1 mouse cellular context compared by ENCODE assay signal in the genomic region with DNA sequence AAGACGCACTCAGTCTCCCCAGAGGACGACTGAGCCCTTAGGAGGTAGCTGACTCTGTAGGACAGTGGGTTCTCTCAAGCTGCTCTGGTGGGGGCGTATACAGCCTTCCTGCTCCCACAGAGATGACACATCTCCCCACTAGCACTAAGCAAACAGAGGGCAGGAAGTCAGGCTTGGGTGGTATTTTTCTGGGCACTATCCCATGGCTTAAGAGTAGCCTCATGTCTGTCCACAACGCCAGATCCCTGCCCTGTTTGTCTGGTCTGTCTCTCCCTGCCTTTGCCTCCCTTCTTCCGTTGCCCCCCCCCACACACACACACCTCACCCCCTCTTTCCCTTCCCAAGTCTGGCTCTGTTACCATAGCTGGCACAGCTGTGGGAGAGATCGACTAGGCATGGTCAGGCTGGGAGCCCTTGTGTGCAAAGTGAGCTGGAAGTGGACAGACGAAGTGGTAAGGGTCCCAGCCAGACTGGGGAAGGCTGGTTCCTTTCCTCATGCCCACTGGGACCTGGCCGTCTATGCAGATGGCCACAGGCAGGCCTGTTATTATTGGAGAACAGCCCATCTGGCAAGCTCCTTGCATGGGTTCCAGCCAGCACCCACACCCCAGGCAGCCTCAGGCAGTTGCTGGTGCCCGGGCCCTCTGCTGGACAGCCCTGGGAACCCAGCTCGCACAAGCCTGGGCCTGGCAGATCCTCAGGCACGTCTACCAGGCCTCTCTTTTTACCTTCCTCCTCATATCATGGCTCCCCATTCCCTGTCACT.
TF ChIP-seq lines count a peak whose summit lies in the region.

No protein-coding gene starts in this region.

TF ChIP-seq in MEL, 35 proteins besides CTCF, POLR2A, EP300 and RAD21:
- TF ChIP-seq USF2 (IDR thresholded peaks at IDR 0.05; ENCODE audit: borderline replicate concordance in 1 of 2, insufficient read depth in 1 of 2, low read depth in 1 of 2, low read length in 2 of 2) (no peak), BHLHE40 (IDR thresholded peaks at IDR 0.05; ENCODE audit: borderline replicate concordance, low read depth, low read length) (no peak), ZNF384 (IDR thresholded peaks at IDR 0.05; ENCODE audit: low read depth, low read length) (no peak), CHD1 (IDR thresholded peaks at IDR 0.05; ENCODE audit: low read depth, low read length) (no peak), USF1 (IDR thresholded peaks at IDR 0.05; ENCODE audit: low read depth, low read length) (no peak), MAZ (IDR thresholded peaks at IDR 0.05; ENCODE audit: low read depth, low read length) (0 out of 2 replicates have a peak, but pooled peaks have one; percentile 0), RCOR1 (IDR thresholded peaks at IDR 0.05; ENCODE audit: low read depth, low read length) (no peak), SMC3 (IDR thresholded peaks at IDR 0.05; ENCODE audit: low read depth, low read length) (peak; percentile 36), UBTF (IDR thresholded peaks at IDR 0.05; ENCODE audit: borderline replicate concordance, insufficient read depth, low read depth, low read length) (peak; percentile 76; the same call in 1 of the 2 replicates)
TF ChIP-seq in MEL: peak in this region for 3.
